Mouse (Mus musculus): ENCODE results near the gene Lrmda. TPM values are rescaled to one million over a fixed set of nuclear protein-coding genes. Genes with fewer than 3 reads are reported as not detected.

The Lrmda gene
- polyA plus RNA-seq, 1 experiment from 2014 or later, result 1.8 TPM

DNA sequence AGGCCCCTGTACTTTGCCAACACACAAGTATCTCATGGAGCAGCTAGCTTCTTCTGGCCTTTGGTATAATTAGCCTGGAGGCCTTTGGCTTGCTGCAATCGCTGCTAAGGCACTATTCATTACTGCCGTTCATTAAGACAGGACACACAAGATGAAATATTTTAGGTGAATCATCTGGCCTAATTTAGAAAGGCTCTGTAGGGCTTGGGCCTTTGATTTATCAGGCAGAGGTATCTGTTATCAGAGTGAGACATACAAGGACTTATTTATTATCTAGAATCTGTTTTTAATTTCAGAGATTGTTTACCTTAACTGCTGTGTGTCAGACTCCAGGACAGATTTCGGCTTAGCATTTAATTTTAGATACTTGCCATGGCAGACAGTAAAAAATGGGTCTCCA lies 511.2 kb downstream of the Lrmda start:
- Histone ChIP-seq H3K9me3 (ENCODE audit: control insufficient read depth) (no peaks in the 10 kb centered on the region), H3K9ac (ENCODE audit: low read depth, low read length) (no peak overlapping the region), H3K27ac (ENCODE audit: low read depth, low read length) (no peak overlapping the region), H3K27me3 (replicated peaks; ENCODE audit: control insufficient read depth, insufficient read depth, low read length) (no peaks in the 10 kb centered on the region), H3K4me2 (replicated peaks; ENCODE audit: low read depth) (no peak overlapping the region), H3K36me3 (ENCODE audit: control insufficient read depth, insufficient read depth) (no peaks in the 10 kb centered on the region), H3K4me1 (replicated peaks; ENCODE audit: control insufficient read depth, insufficient read depth, low read length) (no peaks in the 10 kb centered on the region), H3K4me3 (ENCODE audit: low read depth, low read length) (no peak overlapping the region)
- WGBS, result 55% methylated on average over 3 of the region's 3 CpGs
- TF ChIP-seq CTCF (IDR thresholded peaks at IDR 0.05; ENCODE audit: low read depth), result no peak
- ATAC-seq, result no peak

DNA sequence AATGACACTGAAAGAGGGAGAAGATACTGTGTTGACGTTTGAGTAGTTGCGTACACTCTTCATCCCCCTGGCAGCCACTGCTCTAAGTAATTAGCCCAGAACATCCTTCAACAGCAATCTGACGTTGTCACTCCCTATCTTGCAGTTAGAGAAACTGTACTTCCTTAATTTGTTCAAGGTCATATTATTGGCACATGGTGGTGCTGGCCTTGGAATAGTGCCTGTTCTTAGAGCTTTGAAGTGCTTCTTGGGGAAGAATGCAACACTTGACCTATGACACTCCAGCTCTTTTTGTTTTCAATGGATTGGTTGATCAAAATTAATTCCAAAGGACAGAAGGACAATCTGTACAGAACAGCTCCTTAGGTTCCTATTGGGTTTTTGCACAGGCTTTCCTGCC lies 514.0 kb downstream of the Lrmda start:
- H3K36me3 ChIP-seq (ENCODE audit: control insufficient read depth, insufficient read depth), result no peaks in the 10 kb centered on the region
- no peaks in the 10 kb centered on the region for H3K4me1 ChIP-seq (replicated peaks; ENCODE audit: control insufficient read depth, insufficient read depth, low read length)
- no peak for TF ChIP-seq CTCF (IDR thresholded peaks at IDR 0.05; ENCODE audit: low read depth)
- H3K27ac ChIP-seq (ENCODE audit: low read depth, low read length), result no peak overlapping the region
- H3K27me3 ChIP-seq (replicated peaks; ENCODE audit: control insufficient read depth, insufficient read depth, low read length), result no peaks in the 10 kb centered on the region
- H3K9me3 ChIP-seq (ENCODE audit: control insufficient read depth), result no peaks in the 10 kb centered on the region
- H3K9ac ChIP-seq (ENCODE audit: low read depth, low read length), result no peak overlapping the region
- H3K4me3 ChIP-seq (ENCODE audit: low read depth, low read length), result no peak overlapping the region
- 56% methylated on average over 3 of the region's 3 CpGs for WGBS
- H3K4me2 ChIP-seq (replicated peaks; ENCODE audit: low read depth), result no peak overlapping the region
- ATAC-seq, result no peak

DNA sequence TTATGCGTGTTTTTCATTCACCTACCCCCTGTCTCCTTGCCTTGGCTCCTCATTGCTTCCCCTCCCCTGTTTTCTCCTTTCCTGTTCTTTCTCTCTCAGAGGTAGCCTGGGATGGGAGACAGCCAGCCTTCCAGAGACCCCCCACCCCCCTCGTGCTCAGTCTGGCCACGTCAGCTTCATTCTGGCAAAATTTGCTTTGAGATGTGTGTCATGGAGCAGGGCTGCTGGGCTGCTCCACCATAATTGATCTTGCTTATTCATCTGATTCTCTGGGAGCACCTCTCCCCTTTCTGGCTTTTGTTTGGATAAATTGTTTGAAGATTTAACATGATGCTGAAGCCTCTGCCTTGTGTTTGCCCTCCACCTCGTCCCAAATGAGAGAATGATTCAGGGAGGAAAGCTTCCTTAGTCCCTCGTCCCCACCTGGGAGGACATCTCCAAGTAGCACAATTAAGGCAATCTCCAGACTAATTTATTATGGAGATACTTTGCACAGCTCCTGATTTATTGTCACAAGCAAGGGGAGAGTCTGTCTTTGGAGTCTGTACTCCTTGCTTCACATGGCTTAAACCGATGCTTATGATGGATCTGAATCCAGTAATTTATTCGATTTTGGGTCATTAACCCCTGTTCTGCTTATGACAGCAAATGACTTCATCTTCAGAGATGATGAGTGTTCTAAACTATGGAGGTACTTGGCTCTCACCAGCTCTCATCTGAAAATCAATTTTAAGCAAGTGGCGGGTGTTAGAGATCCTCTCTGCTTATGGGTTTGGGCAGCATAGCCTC lies 526.6 kb downstream of the Lrmda start:
- no peak for TF ChIP-seq CTCF (IDR thresholded peaks at IDR 0.05; ENCODE audit: low read depth)
- H3K4me1 ChIP-seq (replicated peaks; ENCODE audit: control insufficient read depth, insufficient read depth, low read length), result no peaks in the 10 kb centered on the region
- no peak for ATAC-seq
- no peak overlapping the region for H3K9ac ChIP-seq (ENCODE audit: low read depth, low read length)
- WGBS, result 53% methylated on average over 8 of the region's 8 CpGs
- no peaks in the 10 kb centered on the region for H3K36me3 ChIP-seq (ENCODE audit: control insufficient read depth, insufficient read depth)
- no peaks in the 10 kb centered on the region for H3K9me3 ChIP-seq (ENCODE audit: control insufficient read depth)
- no peak overlapping the region for H3K4me3 ChIP-seq (ENCODE audit: low read depth, low read length)
- no peaks in the 10 kb centered on the region for H3K27me3 ChIP-seq (replicated peaks; ENCODE audit: control insufficient read depth, insufficient read depth, low read length)
- H3K27ac ChIP-seq (ENCODE audit: low read depth, low read length), result no peak overlapping the region
- H3K4me2 ChIP-seq (replicated peaks; ENCODE audit: low read depth), result no peak overlapping the region

DNA sequence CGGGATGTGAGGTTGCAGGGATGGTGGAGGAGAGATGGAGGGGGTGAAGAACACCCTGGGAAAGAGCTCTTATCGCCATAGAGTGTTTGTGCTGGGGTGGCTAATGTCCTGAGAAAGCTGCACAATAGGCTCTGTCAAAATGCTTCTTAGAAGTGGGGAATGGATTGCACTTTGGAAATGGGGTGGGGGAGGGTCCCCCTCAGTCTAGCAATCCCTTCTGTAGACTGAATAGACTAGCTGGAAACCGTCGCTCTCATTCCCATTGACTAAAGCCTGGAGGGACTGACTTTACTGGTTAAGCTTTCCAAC lies 527.1 kb downstream of the Lrmda start:
- TF ChIP-seq CTCF (IDR thresholded peaks at IDR 0.05; ENCODE audit: low read depth), result no peak
- Histone ChIP-seq H3K27me3 (replicated peaks; ENCODE audit: control insufficient read depth, insufficient read depth, low read length) (no peaks in the 10 kb centered on the region), H3K36me3 (ENCODE audit: control insufficient read depth, insufficient read depth) (no peaks in the 10 kb centered on the region), H3K4me1 (replicated peaks; ENCODE audit: control insufficient read depth, insufficient read depth, low read length) (no peaks in the 10 kb centered on the region), H3K9me3 (ENCODE audit: control insufficient read depth) (no peaks in the 10 kb centered on the region), H3K4me3 (ENCODE audit: low read depth, low read length) (no peak overlapping the region), H3K9ac (ENCODE audit: low read depth, low read length) (no peak overlapping the region), H3K4me2 (replicated peaks; ENCODE audit: low read depth) (no peak overlapping the region), H3K27ac (ENCODE audit: low read depth, low read length) (no peak overlapping the region)
- 75% methylated on average over 4 of the region's 4 CpGs for WGBS
- ATAC-seq, result no peak

DNA sequence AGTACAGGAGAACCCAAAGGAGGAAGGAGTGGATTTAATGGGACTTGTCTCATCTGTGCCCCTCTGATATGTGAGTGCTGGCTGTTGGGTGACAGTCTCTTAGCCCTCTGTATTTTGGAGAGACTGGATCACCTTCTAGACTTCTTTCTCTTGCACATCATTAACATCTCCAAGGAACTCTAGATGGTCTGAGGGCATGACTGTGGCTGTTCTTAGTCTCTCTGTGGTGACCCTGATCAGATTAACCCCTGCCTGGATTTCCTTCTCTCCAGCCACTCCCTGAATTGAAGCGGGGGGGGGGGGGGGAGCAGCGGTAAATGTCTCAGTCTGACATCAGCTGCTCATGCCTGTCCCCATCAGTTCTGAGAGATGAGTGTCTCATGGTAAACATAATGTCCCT lies 528.8 kb downstream of the Lrmda start:
- Histone ChIP-seq H3K4me3 (ENCODE audit: low read depth, low read length) (no peak overlapping the region), H3K36me3 (ENCODE audit: control insufficient read depth, insufficient read depth) (no peaks in the 10 kb centered on the region), H3K4me1 (replicated peaks; ENCODE audit: control insufficient read depth, insufficient read depth, low read length) (no peaks in the 10 kb centered on the region), H3K4me2 (replicated peaks; ENCODE audit: low read depth) (no peak overlapping the region), H3K27ac (ENCODE audit: low read depth, low read length) (no peak overlapping the region), H3K9me3 (ENCODE audit: control insufficient read depth) (no peaks in the 10 kb centered on the region), H3K27me3 (replicated peaks; ENCODE audit: control insufficient read depth, insufficient read depth, low read length) (no peaks in the 10 kb centered on the region), H3K9ac (ENCODE audit: low read depth, low read length) (no peak overlapping the region)
- no peak for TF ChIP-seq CTCF (IDR thresholded peaks at IDR 0.05; ENCODE audit: low read depth)
- WGBS, result 59% methylated on average over 2 of the region's 2 CpGs
- no peak for ATAC-seq

DNA sequence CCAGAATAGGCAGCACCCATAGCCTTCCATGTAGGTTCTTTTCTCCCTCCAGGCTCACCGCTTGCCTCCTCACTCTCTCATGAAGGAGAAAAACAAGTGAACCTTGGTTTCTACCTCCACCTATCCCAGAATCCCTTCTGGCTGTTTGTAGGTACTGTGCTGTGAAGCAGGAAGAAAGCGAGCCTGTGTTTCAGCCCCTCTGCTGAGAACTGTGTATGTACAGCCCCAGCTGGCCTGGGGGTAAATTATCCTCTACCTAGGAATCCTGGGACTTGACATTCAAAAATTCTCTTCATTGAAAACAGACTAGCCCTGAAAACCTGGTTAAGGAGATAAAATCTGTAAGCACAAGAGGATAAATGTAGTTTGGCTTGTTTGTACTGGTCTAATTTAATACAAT lies 529.7 kb downstream of the Lrmda start:
- H3K4me2 ChIP-seq (replicated peaks; ENCODE audit: low read depth), result no peak overlapping the region
- H3K9me3 ChIP-seq (ENCODE audit: control insufficient read depth), result no peaks in the 10 kb centered on the region
- no peak overlapping the region for H3K27ac ChIP-seq (ENCODE audit: low read depth, low read length)
- no peak overlapping the region for H3K9ac ChIP-seq (ENCODE audit: low read depth, low read length)
- TF ChIP-seq CTCF (IDR thresholded peaks at IDR 0.05; ENCODE audit: low read depth), result no peak
- H3K36me3 ChIP-seq (ENCODE audit: control insufficient read depth, insufficient read depth), result no peaks in the 10 kb centered on the region
- 97% methylated on average over 2 of the region's 2 CpGs for WGBS
- H3K27me3 ChIP-seq (replicated peaks; ENCODE audit: control insufficient read depth, insufficient read depth, low read length), result no peaks in the 10 kb centered on the region
- no peak for ATAC-seq
- H3K4me3 ChIP-seq (ENCODE audit: low read depth, low read length), result no peak overlapping the region
- no peaks in the 10 kb centered on the region for H3K4me1 ChIP-seq (replicated peaks; ENCODE audit: control insufficient read depth, insufficient read depth, low read length)

DNA sequence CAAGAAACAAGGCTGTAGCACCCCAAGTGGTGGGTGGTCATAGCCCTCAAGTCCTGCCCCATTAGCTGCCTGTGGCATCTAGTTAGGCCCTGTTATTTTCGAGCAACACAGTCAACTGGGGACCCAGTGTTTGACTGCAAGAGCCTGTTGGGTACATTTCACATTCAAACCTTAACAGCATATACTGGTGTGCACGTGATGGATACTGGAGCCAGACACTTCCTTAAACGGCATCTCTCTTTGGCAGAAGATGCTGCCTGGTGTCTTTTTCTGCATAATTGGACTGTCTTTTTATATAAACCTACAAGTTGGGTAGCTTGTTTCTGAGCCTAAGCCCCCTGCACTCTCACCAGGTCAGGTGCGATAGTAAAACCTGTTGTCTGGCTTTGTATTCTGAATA lies 532.8 kb downstream of the Lrmda start:
- H3K4me3 ChIP-seq (ENCODE audit: low read depth, low read length), result no peak overlapping the region
- H3K27ac ChIP-seq (ENCODE audit: low read depth, low read length), result no peak overlapping the region
- 84% methylated on average over 4 of the region's 4 CpGs for WGBS

More for the DNA sequence above, 532.8 kb downstream of the Lrmda start:
- no peaks in the 10 kb centered on the region for H3K4me1 ChIP-seq (replicated peaks; ENCODE audit: control insufficient read depth, insufficient read depth, low read length)
- H3K4me2 ChIP-seq (replicated peaks; ENCODE audit: low read depth), result no peak overlapping the region
- no peaks in the 10 kb centered on the region for H3K27me3 ChIP-seq (replicated peaks; ENCODE audit: control insufficient read depth, insufficient read depth, low read length)
- no peak overlapping the region for H3K9ac ChIP-seq (ENCODE audit: low read depth, low read length)
- H3K36me3 ChIP-seq (ENCODE audit: control insufficient read depth, insufficient read depth), result no peaks in the 10 kb centered on the region
- no peaks in the 10 kb centered on the region for H3K9me3 ChIP-seq (ENCODE audit: control insufficient read depth)
- ATAC-seq, result no peak
- TF ChIP-seq CTCF (IDR thresholded peaks at IDR 0.05; ENCODE audit: low read depth), result no peak

Measured in intestine, postnatal 0 days (tissue).